Mouse (Mus musculus) spleen, adult 2 months (tissue): ENCODE data around the gene Cox4i2. TPM values are rescaled to one million over a fixed set of nuclear protein-coding genes. Genes with fewer than 3 reads are reported as not detected.

Experiments
- DNase-seq, 2 experiments: peaks; one replicate each; pipeline versions ENCODE4 v3.0.0 to v3.0.0-alpha.2; 2012 to 2021; ENCODE audit warnings: low spot score in 2 of 2, low read depth in 1 of 2
- H3K27ac ChIP-seq: fragments of 200-500 bp; 2 replicates; pipeline ENCODE4 v1.5.1; 2012; ENCODE audit warnings: low read length, inconsistent platforms; ENCODE audit not compliant: insufficient read depth
- H3K27me3 ChIP-seq: fragments of 200-500 bp; 2 replicates; pipeline ENCODE4 v1.6.1; 2012; ENCODE audit warnings: mild to moderate bottlenecking, moderate library complexity, low read length, inconsistent platforms; ENCODE audit not compliant: control insufficient read depth, insufficient read depth
- H3K36me3 ChIP-seq: fragments of 200-500 bp; 2 replicates; pipeline ENCODE4 v1.6.1; 2012; ENCODE audit warnings: mild to moderate bottlenecking, low read length, inconsistent platforms; ENCODE audit not compliant: control insufficient read depth, insufficient read depth
- H3K4me1 ChIP-seq: fragments of 200-500 bp; 2 replicates; pipeline ENCODE4 v1.6.1; 2011; ENCODE audit warnings: inconsistent platforms; ENCODE audit not compliant: control insufficient read depth, insufficient read depth, insufficient read length
- H3K4me3 ChIP-seq: fragments of 200-500 bp; 2 replicates; pipeline ENCODE4 v1.5.1; 2011; ENCODE audit warnings: mild to moderate bottlenecking, inconsistent platforms; ENCODE audit not compliant: insufficient read depth, insufficient read length; ENCODE audit errors: extremely low read depth
- CTCF ChIP-seq: fragments of 200-500 bp; IDR thresholded peaks from 2 replicates; pipeline ENCODE4 v1.5.1; 2011; ENCODE audit warnings: mild to moderate bottlenecking, inconsistent platforms; ENCODE audit not compliant: insufficient read depth, insufficient read length, insufficient replicate concordance; ENCODE audit errors: extremely low read depth
- POLR2A ChIP-seq: fragments of 200-500 bp; IDR thresholded peaks from 2 replicates; pipeline ENCODE4 v1.6.1; 2011; ENCODE audit warnings: low read depth, low read length, inconsistent platforms
- WGBS: fragments of 180-500 bp; shearing (Covaris S2); methylation state at CpG from one replicate; pipeline ENCODE4 v1.1.7; 2018; 5-methylcytosine and 5-hydroxymethylcytosine counted together
- polyA plus RNA-seq: library from polyadenylated mRNA; depleted of rRNA; stranded (reverse); fragments of >200 nt; gene quantifications from 2 replicates; pipeline ENCODE4 v1.2.3, GENCODE M21; 2012; rRNA removed

Cox4i2 gene
- polyA plus RNA-seq, 1 experiment, result 0.56 TPM

- WGBS, result 76% methylated on average over 6 of the region's 6 CpGs
- H3K27me3 ChIP-seq, result no peaks in the 10 kb centered on the region
- H3K4me3 ChIP-seq, result no peak overlapping the region
- no peak for DNase-seq
- no peaks in the 10 kb centered on the region for H3K36me3 ChIP-seq
- peaks cover 15% of the 10 kb centered on the region; the same call in 1 of the 2 replicates for H3K4me1 ChIP-seq
- TF ChIP-seq CTCF, result no peak
- TF ChIP-seq POLR2A, result no peak
- no peak overlapping the region for H3K27ac ChIP-seq
These were observed 60.4 kb downstream of the Cox4i2 start for GRCm38 (mm10) chr2:152814213-152814874.

Other genes starting within 250 kb of the Cox4i2 start
- not detected in 2 replicates for gene Defb26, start 242.5 kb upstream of the Cox4i2 start, polyA plus RNA-seq
- gene Defb28, start 235.9 kb upstream of the Cox4i2 start, polyA plus RNA-seq, result not detected in 2 replicates
- not detected in 2 replicates for gene Defb29, start 214.1 kb upstream of the Cox4i2 start, polyA plus RNA-seq
- gene Gm17416, start 184.8 kb upstream of the Cox4i2 start, polyA plus RNA-seq, result not detected in 2 replicates
- not detected in 2 replicates for gene Defb21, start 181.4 kb upstream of the Cox4i2 start, polyA plus RNA-seq
- not detected in 2 replicates for gene Defb19, start 173.9 kb upstream of the Cox4i2 start, polyA plus RNA-seq
- gene Defb45, start 154.8 kb upstream of the Cox4i2 start, polyA plus RNA-seq, result not detected in 2 replicates
- gene Defb36, start 149.8 kb upstream of the Cox4i2 start, polyA plus RNA-seq, result not detected in 2 replicates
- 0.65 TPM in 1 of 2 replicates, not detected in the other for gene Defb25, start 131.1 kb upstream of the Cox4i2 start, polyA plus RNA-seq
- gene Rem1, start 127.2 kb upstream of the Cox4i2 start, polyA plus RNA-seq, result 8.6 and 9.8 TPM in 2 replicates
- 82.8 and 145 TPM in 2 replicates for gene H13, start 84.7 kb upstream of the Cox4i2 start, polyA plus RNA-seq
- gene Mcts2, start 67.1 kb upstream of the Cox4i2 start, polyA plus RNA-seq, result 0.79 and 1.5 TPM in 2 replicates
- gene Id1, start 17.9 kb upstream of the Cox4i2 start, polyA plus RNA-seq, result 53.5 and 84.4 TPM in 2 replicates
- 36.2 and 57.4 TPM in 2 replicates for gene Bcl2l1, start 77.6 kb downstream of the Cox4i2 start, polyA plus RNA-seq
- gene Tpx2, start 93.8 kb downstream of the Cox4i2 start, polyA plus RNA-seq, result 2.0 and 2.2 TPM in 2 replicates
- gene Mylk2, start 157.2 kb downstream of the Cox4i2 start, polyA plus RNA-seq, result 0.23 and 0.34 TPM in 2 replicates
- gene Foxs1, start 179.0 kb downstream of the Cox4i2 start, polyA plus RNA-seq, result 12.6 and 20.1 TPM in 2 replicates
- gene Dusp15, start 197.5 kb downstream of the Cox4i2 start, polyA plus RNA-seq, result 0.21 and 0.48 TPM in 2 replicates
- 0.07 and 0.09 TPM in 2 replicates for gene Ttll9, start 208.3 kb downstream of the Cox4i2 start, polyA plus RNA-seq